Mouse (Mus musculus) gastrocnemius, postnatal 4 days (tissue): ENCODE results near the gene Nsf. TPM values are rescaled to one million over a fixed set of nuclear protein-coding genes. Genes with fewer than 3 reads are reported as not detected.
"Not testable (repeated sequence)": the region's sequence is repeated elsewhere in the genome, so short reads cannot be mapped to it uniquely, and the experiment has no call there.

Experiments used
- DNase-seq, 2 experiments: peaks; one replicate each; pipeline ENCODE4 v3.0.0; 2021 to 2022; ENCODE audit warnings: low spot score in 2 of 2, mixed read lengths in 2 of 2
- total RNA-seq, 2 experiments: library from RNA; stranded (reverse); gene quantifications; 2 replicates each; pipeline ENCODE4 v1.2.3; 2021

Gene Nsf
- total RNA-seq, 2 experiments from 2014 or later: 29.3 to 30.3 TPM

DNA sequence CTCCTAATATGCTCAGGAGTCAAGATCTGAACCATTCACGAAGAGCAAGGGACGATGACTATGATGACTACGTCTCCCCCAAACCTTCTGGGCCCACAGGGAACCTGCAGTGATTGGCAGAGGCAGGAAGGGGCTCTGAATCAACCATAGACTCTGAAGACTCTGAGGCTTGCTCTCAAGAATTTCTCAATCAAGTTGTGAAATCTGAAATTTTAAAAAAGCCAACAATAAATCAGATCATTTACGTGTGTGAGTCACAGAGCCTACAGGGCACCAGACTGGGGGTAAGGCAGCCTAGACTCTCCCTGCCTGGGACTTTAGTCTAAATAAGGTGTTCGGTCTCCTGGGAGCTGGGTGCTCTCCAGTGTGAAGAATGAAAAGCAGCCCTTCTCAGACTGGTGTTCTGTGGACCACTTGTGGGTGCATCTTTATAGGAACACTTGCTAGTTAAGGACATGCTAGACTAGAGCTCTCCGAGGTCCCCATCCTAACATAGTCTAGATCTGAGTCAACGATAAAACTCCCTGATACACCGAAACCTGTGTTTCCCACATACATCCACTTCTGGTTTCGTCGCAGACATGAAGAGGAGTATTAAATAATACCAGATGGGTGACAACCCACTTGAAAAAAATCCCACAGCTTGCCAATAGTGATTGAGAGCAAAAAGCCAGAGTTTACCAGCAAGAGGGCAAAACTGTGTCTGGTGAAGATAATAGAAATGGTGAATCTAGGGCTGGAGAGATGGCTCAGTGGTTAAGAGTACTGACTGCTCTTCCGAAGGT lies 56.7 kb downstream of the Nsf start:
- DNase-seq: no peak

DNA sequence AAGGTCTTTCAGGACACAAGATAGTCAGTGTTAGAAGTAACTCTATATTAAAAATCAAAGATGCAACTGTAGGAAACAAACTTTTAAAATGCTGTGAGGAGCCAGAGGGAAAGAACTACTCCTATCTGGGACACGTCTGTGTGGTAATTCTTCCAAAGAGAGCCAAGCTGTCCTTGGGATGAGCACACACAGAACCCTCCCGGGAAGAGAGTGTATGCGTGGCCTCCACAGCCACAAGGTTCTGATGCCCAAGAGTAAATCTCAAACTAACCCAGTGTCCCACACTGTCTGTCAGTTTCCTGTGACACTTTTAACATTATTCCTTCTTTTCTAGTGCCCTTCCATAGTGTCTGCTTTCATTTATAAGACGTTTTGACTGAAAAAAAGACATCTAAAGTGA lies 57.8 kb downstream of the Nsf start:
- DNase-seq: no peak

DNA sequence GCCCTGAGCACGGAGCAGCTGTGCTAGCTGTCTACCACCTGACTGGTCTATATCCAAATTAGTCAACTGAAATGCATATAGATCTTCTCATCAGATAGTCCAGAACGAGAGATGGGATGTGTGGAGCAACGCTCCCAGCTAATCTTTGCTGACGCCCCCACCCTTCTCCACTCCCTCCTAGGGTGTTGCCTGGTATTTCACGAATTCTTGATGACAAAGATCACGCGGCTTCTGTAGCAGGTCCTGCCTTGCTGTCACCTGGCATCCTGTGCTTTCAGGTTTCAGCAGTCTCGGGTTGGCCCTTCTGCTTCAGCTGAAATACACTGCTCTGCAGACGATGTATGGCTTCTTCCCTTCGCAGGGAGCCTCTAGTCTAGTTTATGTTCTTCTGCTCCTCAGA lies 61.0 kb downstream of the Nsf start:
- DNase-seq: no peak

DNA sequence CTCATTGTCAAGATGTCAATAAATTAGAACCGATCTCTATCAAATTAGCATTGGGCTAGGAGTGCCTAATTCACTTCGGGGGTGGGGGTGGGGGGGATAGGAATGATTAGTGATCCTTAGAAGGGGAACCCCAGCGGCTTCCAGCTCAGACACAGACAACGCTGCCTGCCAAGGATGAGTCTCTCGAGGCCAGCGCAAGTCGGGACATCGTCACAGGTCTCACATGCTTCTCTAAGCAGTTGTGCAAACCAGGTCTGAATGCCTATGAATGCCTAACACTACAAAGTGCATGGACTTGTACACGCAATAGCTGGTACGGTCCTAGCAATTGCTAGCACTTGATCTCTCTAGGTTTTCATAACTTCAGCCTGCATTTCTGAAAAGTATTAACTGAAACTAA lies 62.1 kb downstream of the Nsf start:
- DNase-seq: no peak

DNA sequence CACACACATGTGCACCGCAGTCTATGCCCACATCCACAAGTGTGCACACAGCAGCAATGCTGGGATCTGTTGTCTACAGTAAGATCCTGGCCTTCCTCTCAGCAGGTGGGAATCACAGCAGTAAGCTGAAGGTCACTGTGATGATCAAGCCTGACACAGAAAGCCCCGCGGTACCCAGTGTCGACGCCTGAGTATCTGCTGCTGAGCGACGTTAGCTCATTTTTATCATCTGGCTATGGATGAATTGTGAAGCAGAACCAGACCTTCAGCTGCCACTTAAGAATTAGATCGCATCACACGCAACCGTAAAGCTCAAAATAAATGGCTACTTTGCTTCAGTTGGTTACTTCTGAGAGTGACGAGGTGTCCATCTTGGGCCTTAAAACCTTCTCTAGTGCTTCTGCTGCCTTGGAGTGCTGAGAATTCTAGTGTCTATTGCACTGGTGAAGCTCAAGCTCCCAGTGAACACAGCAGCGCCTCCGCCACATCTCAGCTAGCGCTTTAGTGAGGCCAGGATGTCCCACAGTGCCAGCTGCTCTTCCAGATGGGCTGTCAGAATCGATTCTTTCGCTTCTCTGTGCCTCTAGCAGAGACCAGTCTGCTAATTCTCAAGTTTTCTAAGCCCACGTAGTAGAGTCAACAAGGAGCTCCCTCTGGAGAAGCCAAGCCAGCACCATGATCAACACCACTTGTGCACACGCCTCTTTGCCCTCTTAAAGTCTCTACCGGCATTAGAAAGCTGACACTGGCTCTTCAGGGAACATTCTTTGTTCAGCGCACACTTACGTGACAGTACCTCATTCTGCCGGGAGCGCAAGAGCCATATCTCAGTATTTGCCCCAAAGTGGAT lies 63.3 kb downstream of the Nsf start:
- no peak for DNase-seq

GRCm38 (mm10) chr11:103887724-103888410 lies 66.0 kb downstream of the Nsf start:
- DNase-seq: no peak

DNA sequence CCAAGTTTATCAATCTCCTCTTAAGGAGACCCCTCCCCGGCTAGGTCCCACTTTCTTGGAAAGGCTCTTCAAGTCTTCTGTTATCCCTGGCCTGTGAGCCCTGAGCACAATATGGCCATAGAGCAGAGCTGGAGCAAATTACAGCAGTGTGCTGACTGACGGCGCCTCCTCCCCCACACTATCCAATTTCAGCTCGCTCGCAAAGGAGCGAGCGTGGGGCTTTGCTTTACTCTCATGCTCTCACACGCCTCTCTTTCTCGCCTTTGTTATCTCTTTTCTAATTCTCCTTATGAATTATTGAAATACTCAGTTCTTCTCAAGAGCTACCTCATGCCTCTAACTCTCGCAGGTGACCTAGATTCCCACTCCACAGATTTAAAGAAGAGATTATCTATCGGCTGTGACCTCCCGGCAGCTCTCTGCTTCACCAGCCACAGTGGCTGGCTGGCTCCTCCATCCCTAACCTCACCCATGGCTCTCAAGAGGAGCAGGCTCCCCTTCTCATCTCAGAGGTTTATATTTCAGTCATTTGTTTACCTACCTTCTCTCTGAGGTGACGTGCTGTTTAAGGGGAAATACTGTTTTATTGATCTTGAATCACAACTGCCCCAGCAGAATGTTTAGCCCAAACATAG lies 69.0 kb downstream of the Nsf start:
- no peak for DNase-seq

- DNase-seq: no peak
These were observed 70.1 kb downstream of the Nsf start for GRCm38 (mm10) chr11:103883793-103884192.

- not testable (repeated sequence) for DNase-seq
These were observed 74.4 kb downstream of the Nsf start for GRCm38 (mm10) chr11:103879476-103879875.

GRCm38 (mm10) chr11:103878441-103878840 lies 75.4 kb downstream of the Nsf start:
- DNase-seq: no peak

DNA sequence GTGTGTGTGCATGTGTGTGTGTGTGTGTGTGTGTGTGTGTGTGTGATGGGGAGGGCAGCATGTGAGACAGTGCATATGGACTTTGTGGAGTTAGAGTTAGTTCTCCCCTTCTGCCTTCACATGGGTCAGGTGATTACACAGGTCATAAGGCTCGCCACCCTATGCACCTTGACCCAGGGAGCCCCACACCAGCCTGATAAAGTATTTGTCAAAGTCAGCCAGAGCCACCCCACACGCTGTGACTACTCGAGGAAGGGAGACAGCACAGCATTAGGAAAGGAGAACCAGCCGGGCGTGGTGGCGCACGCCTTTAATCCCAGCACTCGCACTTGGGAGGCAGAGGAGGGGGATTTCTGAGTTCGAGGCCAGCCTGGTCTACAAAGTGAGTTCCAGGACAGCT lies 83.5 kb downstream of the Nsf start:
- no peak for DNase-seq

DNA sequence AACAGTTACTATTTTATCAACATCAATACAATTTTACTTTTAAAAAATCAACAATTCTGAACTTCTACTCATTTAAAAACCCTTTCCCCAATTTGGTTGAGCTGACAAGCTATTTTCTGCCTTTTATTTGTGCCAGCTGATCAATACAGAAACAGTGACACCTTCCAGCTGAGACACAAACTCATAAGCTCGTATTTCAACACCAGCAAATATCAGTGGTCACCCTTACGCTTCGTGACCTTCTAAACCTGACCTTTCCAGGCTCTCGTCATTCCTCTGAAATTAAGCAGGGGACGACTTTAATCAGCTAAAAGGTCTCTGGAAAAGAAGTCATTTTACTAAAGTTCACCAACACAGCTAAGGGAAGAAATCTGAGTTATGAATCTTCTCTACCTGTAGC lies 86.2 kb downstream of the Nsf start:
- DNase-seq: no peak

- DNase-seq: no peak
These were observed 88.5 kb downstream of the Nsf start for GRCm38 (mm10) chr11:103865346-103865745.

DNA sequence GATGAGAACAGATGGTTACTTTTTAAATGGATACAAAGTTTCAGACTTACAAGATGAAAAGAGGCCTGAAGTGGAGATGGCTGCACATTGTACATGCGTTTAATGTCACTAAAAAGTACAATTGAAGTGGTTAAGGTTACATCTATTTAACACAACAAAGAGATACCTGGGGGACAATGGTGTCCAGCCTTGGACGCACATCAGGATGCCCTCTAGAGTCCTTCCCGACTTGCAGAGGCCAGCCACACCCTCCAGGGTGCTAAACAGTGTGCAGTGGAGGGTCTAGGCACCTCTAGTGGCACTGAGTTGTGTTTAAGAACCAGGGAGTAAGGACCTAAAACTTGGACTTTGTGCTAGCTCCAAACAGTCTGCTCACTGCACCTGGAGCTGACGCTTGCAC lies 89.4 kb downstream of the Nsf start:
- DNase-seq: no peak

- no peak for DNase-seq
These were observed 90.9 kb downstream of the Nsf start for GRCm38 (mm10) chr11:103862951-103863350.

DNA sequence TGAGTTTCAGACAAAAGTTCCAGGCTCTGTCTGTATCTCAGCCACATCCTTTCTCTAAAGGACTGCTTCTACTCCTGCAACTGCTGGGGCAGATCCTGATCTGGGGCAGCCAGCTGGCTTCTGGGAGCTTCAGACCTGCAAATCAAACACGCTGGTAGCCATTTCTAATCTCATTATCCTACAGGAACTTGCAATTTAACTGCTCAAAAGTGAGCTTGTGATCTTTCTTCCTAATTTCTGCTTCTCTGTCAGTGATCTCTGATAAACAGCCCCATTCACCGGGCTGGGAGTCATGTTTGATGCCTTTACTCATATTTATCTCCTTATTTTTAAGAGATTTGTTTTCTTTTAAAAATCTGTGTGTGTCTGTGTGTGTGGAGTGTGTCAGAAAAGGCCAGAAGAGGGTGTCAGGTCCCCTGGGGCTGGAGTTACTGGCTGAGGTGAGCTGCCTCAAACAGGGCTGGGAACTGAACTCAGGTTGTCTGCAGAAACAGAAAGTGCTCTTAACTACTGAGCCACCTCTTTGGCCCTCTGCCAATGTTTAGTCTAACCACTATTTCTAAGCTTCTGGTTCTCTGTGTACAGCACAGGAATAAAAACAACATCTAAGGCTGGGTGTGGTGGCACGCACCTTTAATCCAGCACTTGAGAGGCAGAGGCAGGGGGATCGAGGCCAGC lies 93.8 kb downstream of the Nsf start:
- no peak for DNase-seq

DNA sequence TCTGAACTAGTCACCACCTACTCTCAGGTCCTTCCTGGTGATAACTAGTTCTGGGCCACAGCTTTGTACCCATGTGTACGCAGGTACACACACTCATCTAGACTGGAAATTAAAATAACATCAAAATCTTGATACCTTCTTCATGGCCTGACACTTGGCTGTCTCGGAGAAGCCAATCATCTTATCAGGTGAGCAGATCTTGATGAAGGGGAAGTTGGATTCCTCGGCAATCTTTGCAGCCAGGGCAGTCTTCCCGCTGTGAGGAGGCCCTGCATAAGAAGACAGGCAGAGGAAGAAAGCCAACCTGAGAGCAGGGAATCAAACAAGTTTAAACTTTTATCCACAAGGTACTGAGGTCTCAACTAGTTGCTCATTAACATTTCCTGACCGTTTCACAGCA lies 95.1 kb downstream of the Nsf start:
- DNase-seq: no peak

DNA sequence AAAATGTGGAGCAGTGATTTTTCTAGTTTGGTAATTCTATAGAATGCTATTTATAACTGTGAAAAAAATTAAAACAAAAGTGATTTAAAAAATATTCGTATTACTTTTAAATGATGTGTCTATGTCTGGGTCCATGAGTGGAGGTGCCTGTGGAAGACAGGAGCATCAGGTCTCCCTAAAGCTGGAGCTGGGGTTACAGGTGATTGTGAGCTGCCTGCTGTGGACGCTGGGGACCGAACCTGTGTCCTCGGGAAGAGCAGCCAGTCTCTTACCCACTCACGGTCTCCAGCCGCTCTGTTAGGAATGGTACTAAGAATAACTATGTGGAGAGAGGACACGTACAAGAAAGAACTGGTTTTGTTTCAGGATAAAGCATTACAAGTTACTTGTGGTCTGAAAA lies 97.2 kb downstream of the Nsf start:
- no peak for DNase-seq

- DNase-seq: no peak
These were observed 99.6 kb downstream of the Nsf start for GRCm38 (mm10) chr11:103854294-103854693.

- no peak for DNase-seq
These were observed 100.5 kb downstream of the Nsf start for GRCm38 (mm10) chr11:103853284-103853920.
